Mouse (Mus musculus) heart, embryonic 11.5 days (tissue): ENCODE data around the gene C2cd5. TPM values are rescaled to one million over a fixed set of nuclear protein-coding genes. Genes with fewer than 3 reads are reported as not detected.

ENCODE experiments used
- ATAC-seq: fragments of 200-750 bp; cut with Nextera tagmentation; replicated peaks from 2 replicates; pipeline ENCODE4 v1.8.0; 2017; ENCODE audit warnings: moderate library complexity; ENCODE audit not compliant: insufficient number of reproducible peaks, low FRiP score, low TSS enrichment
- H3K27ac ChIP-seq: fragments of 300-500 bp; sonication (generic); 2 replicates; pipeline ENCODE4 v1.5.1; 2014; ENCODE audit warnings: mild to moderate bottlenecking, low read depth, low read length
- H3K27me3 ChIP-seq: fragments of 300-500 bp; sonication (generic); 2 replicates; pipeline ENCODE4 v1.6.1; 2014; ENCODE audit warnings: mild to moderate bottlenecking, low read length, mixed read lengths; ENCODE audit not compliant: control insufficient read depth, insufficient read depth
- H3K36me3 ChIP-seq: fragments of 300-500 bp; sonication (generic); 2 replicates; pipeline ENCODE4 v1.6.1; 2014; ENCODE audit warnings: mild to moderate bottlenecking, low read length, moderate library complexity, mixed read lengths; ENCODE audit not compliant: control insufficient read depth, insufficient read depth
- H3K4me1 ChIP-seq: fragments of 300-500 bp; sonication (generic); 2 replicates; pipeline ENCODE4 v1.6.1; 2014; ENCODE audit warnings: low read length; ENCODE audit not compliant: control insufficient read depth, insufficient read depth
- H3K4me2 ChIP-seq: fragments of 300-500 bp; sonication (generic); 2 replicates; pipeline ENCODE4 v1.6.1; 2014; ENCODE audit warnings: mild to moderate bottlenecking, moderate library complexity
- H3K4me3 ChIP-seq: fragments of 300-500 bp; sonication (generic); 2 replicates; pipeline ENCODE4 v1.5.1; 2014; ENCODE audit warnings: low read depth, low read length
- H3K9ac ChIP-seq: fragments of 300-500 bp; sonication (generic); 2 replicates; pipeline ENCODE4 v1.6.1; 2014; ENCODE audit warnings: mild to moderate bottlenecking, low read depth, low read length, moderate library complexity
- H3K9me3 ChIP-seq: fragments of 300-500 bp; sonication (generic); replicated peaks from 2 replicates; pipeline ENCODE4 v1.6.1; 2016; ENCODE audit warnings: low read length; ENCODE audit not compliant: control insufficient read depth
- whole genome bisulfite sequencing: fragments of 180-500 bp; shearing (Covaris S2); extraction: QIAGEN DNeasy Blood & Tissue Kit; methylation state at CpG from one replicate; pipeline ENCODE4 v1.1.7; 2014; ENCODE audit not compliant: insufficient replicate concordance; 5-methylcytosine and 5-hydroxymethylcytosine counted together
- polyA plus RNA-seq: library from polyadenylated mRNA; unstranded; fragments of >200 nt; fragmentation: Nextera tagmentation; extraction: Ambion mirVana; gene quantifications from 2 replicates; pipeline ENCODE4 v1.2.1, GENCODE M21; 2014

The C2cd5 gene
- polyA plus RNA-seq, 1 experiment from 2014 or later = 23.3 TPM

DNA sequence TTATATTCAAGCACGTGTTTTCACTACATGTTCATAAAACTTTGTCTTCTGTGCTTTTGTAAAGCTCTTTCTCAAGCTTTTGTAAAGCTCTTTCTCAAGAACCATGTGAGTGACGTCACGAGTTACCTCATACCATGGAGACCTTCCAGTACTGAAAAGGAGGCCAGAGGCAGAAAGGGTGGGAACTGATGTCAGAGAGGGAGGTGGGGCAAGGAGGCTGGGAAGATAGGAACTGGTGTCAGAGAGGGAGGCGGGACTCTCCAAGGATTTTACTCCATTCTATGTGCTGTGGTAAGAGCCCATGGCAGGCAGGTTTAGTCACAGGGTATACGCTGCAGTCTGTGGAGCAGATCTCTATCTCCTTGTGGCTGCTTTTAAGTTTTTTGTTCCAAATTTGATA lies 104.4 kb downstream of the C2cd5 start:
- WGBS = 64% methylated on average over 5 of the region's 5 CpGs
- no peak overlapping the region for H3K27ac ChIP-seq

DNA sequence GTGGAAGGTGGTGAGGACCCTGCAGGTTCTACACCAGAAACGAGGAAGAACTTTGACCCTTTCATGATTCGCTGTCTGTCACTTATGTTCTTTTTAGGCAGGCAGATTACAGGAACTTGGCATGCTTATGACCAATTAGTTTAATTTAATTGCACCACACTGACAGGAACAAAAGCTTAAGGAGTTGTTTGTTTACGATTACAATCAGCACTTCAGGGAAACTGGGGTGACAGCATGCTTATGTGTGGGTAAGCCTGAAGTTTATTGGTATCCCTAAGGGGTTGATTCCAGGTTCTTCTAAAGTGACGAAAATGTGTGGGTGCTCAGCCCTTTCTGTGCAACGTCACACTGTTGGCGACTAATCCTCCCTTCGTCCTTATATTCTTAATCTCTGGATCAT lies 105.1 kb downstream of the C2cd5 start:
- H3K36me3 ChIP-seq = no peaks in the 10 kb centered on the region
- H3K4me3 ChIP-seq = no peak overlapping the region
- 46% methylated on average over 7 of the region's 7 CpGs for WGBS
- no peaks in the 10 kb centered on the region for H3K27me3 ChIP-seq
- peaks cover 16% of the 10 kb centered on the region for H3K4me1 ChIP-seq
- no peak overlapping the region for H3K27ac ChIP-seq
- H3K4me2 ChIP-seq = no peak overlapping the region
- ATAC-seq = no peak
- H3K9me3 ChIP-seq = no peaks in the 10 kb centered on the region
- no peak overlapping the region for H3K9ac ChIP-seq

More for the DNA sequence above, 104.4 kb downstream of the C2cd5 start:
- Histone ChIP-seq H3K36me3 (no peaks in the 10 kb centered on the region), H3K9me3 (no peaks in the 10 kb centered on the region), H3K9ac (no peak overlapping the region), H3K27me3 (no peaks in the 10 kb centered on the region), H3K4me2 (no peak overlapping the region), H3K4me3 (no peak overlapping the region), H3K4me1 (peaks cover 16% of the 10 kb centered on the region)
- no peak for ATAC-seq

DNA sequence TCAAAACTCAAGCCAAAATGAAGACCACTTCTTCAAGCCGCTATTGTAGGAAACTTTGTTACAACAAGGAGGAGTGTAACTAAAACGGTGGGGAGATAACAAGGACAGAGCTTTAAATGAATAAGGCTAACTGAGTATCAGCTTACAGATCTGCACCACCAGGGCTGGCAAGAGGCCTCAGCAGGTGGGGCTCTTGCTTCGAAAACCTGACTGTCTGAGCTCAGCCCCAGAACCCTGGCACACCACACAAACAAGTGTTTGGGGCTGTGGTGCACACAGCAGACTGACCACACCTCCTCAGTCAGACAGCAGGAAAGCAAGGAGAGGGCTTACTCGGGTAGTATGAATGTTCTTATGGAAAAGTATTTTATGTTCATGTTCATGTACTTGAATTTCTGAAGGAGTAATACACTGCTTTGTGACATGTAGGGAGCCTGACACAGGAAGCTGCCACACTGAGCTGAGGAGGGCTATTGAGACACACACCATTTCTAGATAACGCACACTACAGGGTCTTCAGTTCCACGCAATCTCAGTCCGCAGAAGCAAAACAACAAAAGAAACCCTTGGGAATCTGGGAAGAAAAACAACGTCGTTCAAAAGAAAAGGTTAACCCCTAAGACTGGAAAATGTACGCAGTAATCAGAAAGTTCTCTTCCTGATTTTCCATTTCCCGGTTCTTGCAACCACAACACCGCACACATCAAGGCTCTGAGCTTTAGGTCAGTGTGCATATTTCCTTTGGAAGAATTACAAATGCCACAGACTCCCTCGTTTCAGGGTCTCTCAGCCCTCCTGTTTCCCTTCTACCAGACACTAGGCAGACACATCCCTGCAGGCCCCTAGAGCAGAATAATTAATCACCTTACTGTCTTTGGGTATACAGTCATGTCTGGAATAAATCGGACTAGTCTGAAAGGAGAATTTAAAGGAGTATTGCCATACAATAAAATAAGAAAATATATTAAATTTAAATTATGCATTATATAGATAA lies 105.9 kb downstream of the C2cd5 start:
- Histone ChIP-seq H3K9ac (0 out of 2 replicates have a peak overlapping the region, but pooled peaks have one; percentile 34), H3K27me3 (no peaks in the 10 kb centered on the region), H3K4me3 (no peak overlapping the region), H3K36me3 (no peaks in the 10 kb centered on the region), H3K27ac (peak overlapping the region; percentile 86), H3K9me3 (no peaks in the 10 kb centered on the region), H3K4me2 (peak overlapping the region; percentile 6; the same call in 1 of the 2 replicates), H3K4me1 (peaks cover 16% of the 10 kb centered on the region)
- peak; percentile 57 for ATAC-seq
- 21% methylated on average over 14 of the region's 14 CpGs for WGBS

DNA sequence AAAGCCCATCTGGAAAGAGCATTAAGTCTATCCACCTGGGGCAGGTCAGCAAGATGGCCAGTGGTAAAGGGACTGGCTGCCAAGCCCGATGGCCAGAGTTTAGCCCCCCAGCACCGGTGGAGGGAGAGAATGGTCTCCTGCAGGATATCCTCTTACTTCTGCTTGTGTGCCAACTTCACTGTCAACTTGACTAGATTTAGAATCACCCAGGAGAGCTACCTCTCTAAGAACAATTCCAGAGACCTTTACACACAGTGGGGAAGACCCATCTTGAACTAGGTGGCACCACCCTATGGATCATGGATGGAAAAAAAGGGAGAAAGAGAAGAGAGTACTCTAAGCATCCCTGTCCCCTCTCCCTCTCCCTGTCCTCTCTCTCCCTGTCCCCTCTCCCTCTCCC lies 107.0 kb downstream of the C2cd5 start:
- Histone ChIP-seq H3K27ac (peak overlapping the region; percentile 29; the same call in 1 of the 2 replicates), H3K4me1 (peaks cover 16% of the 10 kb centered on the region), H3K4me2 (no peak overlapping the region), H3K9me3 (no peaks in the 10 kb centered on the region), H3K9ac (no peak overlapping the region), H3K27me3 (no peaks in the 10 kb centered on the region), H3K4me3 (no peak overlapping the region), H3K36me3 (no peaks in the 10 kb centered on the region)
- no peak for ATAC-seq
- 79% methylated on average over 2 of the region's 2 CpGs for WGBS

DNA sequence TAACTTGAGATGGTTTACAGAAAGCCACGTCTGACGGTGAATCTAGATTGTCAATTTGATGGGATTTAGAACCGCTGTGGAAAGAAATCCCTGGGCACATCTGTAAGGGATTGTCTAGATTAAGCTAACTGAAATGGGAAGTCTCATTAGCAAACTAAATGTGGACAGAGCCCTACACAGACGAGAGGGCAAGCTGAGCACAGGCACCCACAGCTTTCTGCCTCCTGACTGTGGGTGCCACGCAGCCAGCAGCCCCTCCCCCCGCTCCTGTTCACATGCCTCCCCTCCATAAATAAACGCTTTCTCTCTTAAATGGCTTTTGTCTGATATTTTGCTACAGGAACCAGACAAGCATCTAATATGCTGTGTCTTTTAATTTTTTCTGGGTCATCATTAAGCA lies 107.8 kb downstream of the C2cd5 start:
- H3K36me3 ChIP-seq = no peaks in the 10 kb centered on the region
- no peak overlapping the region for H3K9ac ChIP-seq
- H3K9me3 ChIP-seq = no peaks in the 10 kb centered on the region
- H3K4me3 ChIP-seq = no peak overlapping the region
- H3K4me2 ChIP-seq = no peak overlapping the region
- H3K27ac ChIP-seq = no peak overlapping the region
- no peaks in the 10 kb centered on the region for H3K27me3 ChIP-seq
- no peak for ATAC-seq
- 49% methylated on average over 7 of the region's 7 CpGs for WGBS
- peaks cover 16% of the 10 kb centered on the region for H3K4me1 ChIP-seq

DNA sequence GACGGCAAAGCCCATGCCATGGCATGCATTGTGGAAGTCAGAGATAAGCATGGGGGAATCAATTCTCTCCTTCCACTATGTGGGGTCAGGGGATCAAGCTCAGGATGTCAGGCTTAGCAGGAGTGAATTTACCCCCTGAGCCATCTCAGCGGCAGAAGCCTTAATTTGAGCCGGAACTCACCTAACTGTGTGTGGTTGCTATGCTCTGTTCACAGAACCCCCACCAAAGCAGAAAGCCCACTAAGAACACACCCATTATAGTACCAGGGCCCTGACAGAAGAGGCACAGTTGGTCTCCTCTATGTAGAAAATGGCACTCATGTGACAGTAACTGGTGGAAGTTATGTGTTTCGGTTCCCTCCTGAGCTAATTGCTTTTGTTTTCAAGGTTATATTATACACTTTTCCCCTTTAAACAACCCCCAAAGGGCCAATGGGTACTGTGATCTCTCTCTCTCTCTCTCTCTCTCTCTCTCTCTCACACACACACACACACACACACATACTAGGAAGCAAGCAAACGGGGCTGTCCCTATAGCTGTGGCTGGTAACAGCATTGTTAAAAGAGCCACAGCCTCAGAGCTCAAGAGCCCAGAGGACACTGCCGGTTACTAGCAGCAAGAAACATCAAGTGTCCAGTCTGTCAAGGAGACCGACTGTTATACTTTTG lies 108.4 kb downstream of the C2cd5 start:
- Histone ChIP-seq H3K4me2 (no peak overlapping the region), H3K9ac (no peak overlapping the region), H3K27ac (no peak overlapping the region), H3K4me1 (peaks cover 16% of the 10 kb centered on the region), H3K9me3 (no peaks in the 10 kb centered on the region), H3K36me3 (no peaks in the 10 kb centered on the region), H3K27me3 (no peaks in the 10 kb centered on the region), H3K4me3 (no peak overlapping the region)
- ATAC-seq = no peak
- WGBS = 41% methylated on average over 7 of the region's 7 CpGs

DNA sequence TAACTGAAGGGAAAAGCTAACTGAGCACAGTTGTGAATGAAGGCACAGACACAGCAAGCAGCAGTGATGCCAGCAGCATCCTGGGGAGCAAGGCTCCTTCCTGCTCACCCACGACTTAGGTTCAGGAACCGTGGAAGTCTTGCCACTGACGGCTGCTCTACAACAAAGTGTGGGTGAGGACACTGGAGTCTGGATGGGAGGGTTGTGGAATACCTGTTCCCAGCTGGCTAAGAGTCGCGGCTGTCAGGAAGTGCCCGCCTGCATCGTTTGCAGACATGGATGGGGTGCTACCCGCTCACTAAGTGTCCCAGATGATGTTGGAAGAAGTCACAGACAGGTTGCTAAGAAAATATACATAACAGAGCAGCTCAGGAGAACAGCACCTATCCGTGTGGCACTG lies 109.4 kb downstream of the C2cd5 start:
- no peak for ATAC-seq
- H3K4me1 ChIP-seq = peaks cover 16% of the 10 kb centered on the region
- no peaks in the 10 kb centered on the region for H3K36me3 ChIP-seq
- H3K4me2 ChIP-seq = no peak overlapping the region
- no peak overlapping the region for H3K9ac ChIP-seq
- 79% methylated on average over 9 of the region's 9 CpGs for WGBS
- no peak overlapping the region for H3K4me3 ChIP-seq
- no peak overlapping the region for H3K27ac ChIP-seq
- no peaks in the 10 kb centered on the region for H3K27me3 ChIP-seq
- no peaks in the 10 kb centered on the region for H3K9me3 ChIP-seq

DNA sequence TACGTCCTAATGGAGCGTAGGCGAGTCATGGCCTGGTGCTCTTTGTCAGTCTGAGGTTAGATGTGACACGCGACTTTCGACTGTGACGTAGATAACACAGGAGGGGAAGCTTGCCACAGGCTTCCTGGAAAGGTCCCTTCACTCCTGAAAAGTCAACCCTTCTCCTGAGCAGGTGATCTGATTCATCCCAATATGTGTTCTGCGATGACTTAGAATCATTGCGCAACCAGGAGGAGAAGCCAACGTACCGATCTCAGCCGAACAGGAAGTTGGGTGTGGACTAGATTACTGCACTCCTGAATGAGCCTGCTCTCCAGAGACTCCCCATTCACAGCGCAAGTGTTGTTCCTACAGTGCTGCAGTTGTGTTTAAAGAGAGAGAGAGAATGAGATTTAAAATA lies 110.4 kb downstream of the C2cd5 start:
- Histone ChIP-seq H3K9ac (no peak overlapping the region), H3K4me2 (no peak overlapping the region), H3K4me1 (peaks cover 16% of the 10 kb centered on the region), H3K27ac (no peak overlapping the region), H3K4me3 (no peak overlapping the region), H3K27me3 (no peaks in the 10 kb centered on the region), H3K36me3 (no peaks in the 10 kb centered on the region), H3K9me3 (no peaks in the 10 kb centered on the region)
- 72% methylated on average over 13 of the region's 13 CpGs for WGBS
- ATAC-seq = no peak
